Mouse (Mus musculus) ES-Bruce4 (cell line): ENCODE results near the gene Diaph3. TPM values are rescaled to one million over a fixed set of nuclear protein-coding genes. Genes with fewer than 3 reads are reported as not detected.

Experiments
- H3K27ac ChIP-seq: 2 replicates; pipeline ENCODE4 v1.5.1; 2012; ENCODE audit warnings: low read length, inconsistent platforms; ENCODE audit not compliant: insufficient read depth
- H3K27me3 ChIP-seq: 2 replicates; pipeline ENCODE4 v1.6.1; 2012; ENCODE audit warnings: mild to moderate bottlenecking, low read length, inconsistent platforms; ENCODE audit not compliant: control insufficient read depth, poor library complexity, insufficient read depth, severe bottlenecking
- H3K36me3 ChIP-seq: 2 replicates; pipeline ENCODE4 v1.6.1; 2012; ENCODE audit warnings: inconsistent platforms, mild to moderate bottlenecking, low read length, moderate library complexity; ENCODE audit not compliant: control insufficient read depth, poor library complexity, insufficient read depth, severe bottlenecking
- H3K4me1 ChIP-seq: one replicate; pipeline ENCODE4 v1.8.1; 2011; ENCODE audit warnings: low read length; ENCODE audit not compliant: control insufficient read depth, insufficient read depth
- H3K4me3 ChIP-seq: 2 replicates; pipeline ENCODE4 v1.5.1; 2011; ENCODE audit warnings: low read depth, mild to moderate bottlenecking, low read length
- H3K9ac ChIP-seq: 2 replicates; pipeline ENCODE4 v1.6.1; 2012; ENCODE audit warnings: low read depth, mild to moderate bottlenecking, inconsistent platforms; ENCODE audit not compliant: poor library complexity, severe bottlenecking
- H3K9me3 ChIP-seq: replicated peaks from 2 replicates; pipeline ENCODE4 v1.6.1; 2012; ENCODE audit warnings: mild to moderate bottlenecking, low read length, inconsistent platforms; ENCODE audit not compliant: control insufficient read depth, poor library complexity, insufficient read depth, severe bottlenecking
- CTCF ChIP-seq: IDR thresholded peaks from one replicate; pipeline ENCODE4 v1.8.1; 2011; ENCODE audit warnings: low read depth, low read length
- EP300 ChIP-seq: IDR thresholded peaks from 2 replicates; pipeline ENCODE4 v1.6.1; 2011; ENCODE audit warnings: low read depth, low read length; ENCODE audit not compliant: insufficient read depth
- POLR2A ChIP-seq: IDR thresholded peaks from one replicate; pipeline ENCODE4 v1.8.1; 2011; ENCODE audit warnings: low read length; ENCODE audit not compliant: insufficient read depth
- polyA plus RNA-seq: library from polyadenylated mRNA; stranded (reverse); fragments of >200 nt; gene quantifications from 2 replicates; pipeline ENCODE4 v1.2.4, GENCODE M21; 2011; ENCODE audit warnings: low read depth; ENCODE audit not compliant: missing spikeins, insufficient read depth, insufficient read length

Diaph3 gene
- polyA plus RNA-seq, 1 experiment = 55.4 TPM

GRCm38 (mm10) chr14:86656262-86656661, 484.8 kb downstream of the Diaph3 start:
- no peaks in the 10 kb centered on the region for H3K27me3 ChIP-seq
- H3K9ac ChIP-seq = no peak overlapping the region
- H3K9me3 ChIP-seq = no peaks in the 10 kb centered on the region
- H3K27ac ChIP-seq = no peak overlapping the region
- no peak for TF ChIP-seq POLR2A
- no peak for TF ChIP-seq CTCF
- TF ChIP-seq EP300 = no peak
- H3K36me3 ChIP-seq = no peaks in the 10 kb centered on the region
- H3K4me1 ChIP-seq = no peaks in the 10 kb centered on the region
- no peak overlapping the region for H3K4me3 ChIP-seq

- Histone ChIP-seq H3K27me3 (no peaks in the 10 kb centered on the region), H3K9ac (no peak overlapping the region), H3K9me3 (no peaks in the 10 kb centered on the region), H3K4me3 (no peak overlapping the region), H3K36me3 (no peaks in the 10 kb centered on the region), H3K27ac (no peak overlapping the region), H3K4me1 (no peaks in the 10 kb centered on the region)
- TF ChIP-seq CTCF (no peak), EP300 (no peak), POLR2A (no peak)
Measured at GRCm38 (mm10) chr14:86646499-86647120, 494.4 kb downstream of the Diaph3 start.

GRCm38 (mm10) chr14:86642831-86643241, 498.2 kb downstream of the Diaph3 start:
- no peak overlapping the region for H3K4me3 ChIP-seq
- no peak overlapping the region for H3K27ac ChIP-seq
- H3K9me3 ChIP-seq = no peaks in the 10 kb centered on the region
- no peaks in the 10 kb centered on the region for H3K4me1 ChIP-seq
- no peaks in the 10 kb centered on the region for H3K36me3 ChIP-seq
- TF ChIP-seq EP300 (no peak), POLR2A (no peak), CTCF (no peak)
- no peaks in the 10 kb centered on the region for H3K27me3 ChIP-seq
- H3K9ac ChIP-seq = no peak overlapping the region

- no peaks in the 10 kb centered on the region for H3K36me3 ChIP-seq
- TF ChIP-seq EP300 = no peak
- no peak for TF ChIP-seq CTCF
- no peak for TF ChIP-seq POLR2A
- no peaks in the 10 kb centered on the region for H3K27me3 ChIP-seq
- H3K9me3 ChIP-seq = no peaks in the 10 kb centered on the region
- no peak overlapping the region for H3K9ac ChIP-seq
- no peak overlapping the region for H3K4me3 ChIP-seq
- no peaks in the 10 kb centered on the region for H3K4me1 ChIP-seq
- no peak overlapping the region for H3K27ac ChIP-seq
Measured at GRCm38 (mm10) chr14:86641839-86642238, 499.2 kb downstream of the Diaph3 start.

- no peaks in the 10 kb centered on the region for H3K36me3 ChIP-seq
- no peaks in the 10 kb centered on the region for H3K4me1 ChIP-seq
- no peak for TF ChIP-seq POLR2A
- TF ChIP-seq EP300 = no peak
- no peak for TF ChIP-seq CTCF
- no peaks in the 10 kb centered on the region for H3K9me3 ChIP-seq
- no peak overlapping the region for H3K4me3 ChIP-seq
- H3K27me3 ChIP-seq = no peaks in the 10 kb centered on the region
- H3K9ac ChIP-seq = no peak overlapping the region
- H3K27ac ChIP-seq = no peak overlapping the region
Measured at GRCm38 (mm10) chr14:86640086-86640485, 500.9 kb downstream of the Diaph3 start.

- TF ChIP-seq EP300 (no peak), CTCF (no peak), POLR2A (no peak)
- Histone ChIP-seq H3K4me3 (no peak overlapping the region), H3K36me3 (no peaks in the 10 kb centered on the region), H3K27me3 (no peaks in the 10 kb centered on the region), H3K9me3 (no peaks in the 10 kb centered on the region), H3K9ac (no peak overlapping the region), H3K27ac (no peak overlapping the region), H3K4me1 (no peaks in the 10 kb centered on the region)
Measured at GRCm38 (mm10) chr14:86635594-86636140, 505.4 kb downstream of the Diaph3 start.
